Mouse (Mus musculus) C2C12 (cell line): ENCODE measurements at regions not wholly inside any gene's neighbourhood (a gene's known extent, or its start where the extent isn't known, plus 50 kb on each side); places are given as distances from the start of the nearest gene placed in this dataset.

Source experiments
- CEBPB ChIP-seq: IDR thresholded peaks from one replicate; pipeline ENCODE4 v1.6.1; 2011; ENCODE audit warnings: low read depth, mild to moderate bottlenecking, control low read depth, moderate library complexity
- CTCF ChIP-seq: IDR thresholded peaks from one replicate; pipeline ENCODE4 v1.5.1; 2011; ENCODE audit not compliant: control insufficient read depth, insufficient read depth, insufficient read length
- FOSL1 ChIP-seq: IDR thresholded peaks from one replicate; pipeline ENCODE4 v1.8.0; 2011; ENCODE audit warnings: mild to moderate bottlenecking, low read length; ENCODE audit not compliant: poor library complexity, insufficient read depth, severe bottlenecking
- MAX ChIP-seq: IDR thresholded peaks from one replicate; pipeline ENCODE4 v1.6.1; 2011; ENCODE audit warnings: mild to moderate bottlenecking, control low read depth
- MYOD1 ChIP-seq: IDR thresholded peaks from one replicate; pipeline ENCODE4 v1.6.1; 2011; ENCODE audit warnings: low read depth; ENCODE audit not compliant: control insufficient read depth, insufficient read length
- USF1 ChIP-seq: IDR thresholded peaks from one replicate; pipeline ENCODE4 v1.6.1; 2011; ENCODE audit warnings: low read depth, mild to moderate bottlenecking, control low read depth, moderate library complexity

DNA sequence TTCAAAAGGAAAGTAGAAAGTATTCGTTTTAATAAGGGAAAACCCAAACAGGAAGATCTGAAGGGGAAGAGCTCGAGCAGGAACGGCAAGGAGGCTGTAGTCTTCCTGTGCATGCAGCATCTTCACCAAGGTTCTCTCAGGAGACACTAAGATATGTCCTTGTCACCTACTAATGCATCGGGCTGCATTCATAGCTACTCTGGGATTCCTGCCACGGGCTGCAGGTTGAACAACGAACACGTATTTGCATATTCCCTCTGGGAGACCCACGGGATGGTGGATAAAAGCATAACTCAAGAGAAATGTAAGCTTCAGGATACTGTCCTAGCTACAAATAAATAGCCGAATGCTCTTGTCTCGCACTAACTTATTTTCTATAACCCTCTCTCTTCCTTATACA lies 197.7 kb downstream of the Gm11361 start:
- no peak for TF ChIP-seq CTCF
- no peak for TF ChIP-seq MYOD1
- no peak for TF ChIP-seq MAX
- no peak for TF ChIP-seq CEBPB
- no peak for TF ChIP-seq USF1
- no peak for TF ChIP-seq FOSL1
